Mouse (Mus musculus) midbrain, embryonic 13.5 days (tissue): ENCODE measurements around the gene Tmed9. TPM values are rescaled to one million over a fixed set of nuclear protein-coding genes. Genes with fewer than 3 reads are reported as not detected.

ENCODE experiments used
- ATAC-seq: fragments of 200-750 bp; cut with Nextera tagmentation; 2 replicates; pipeline ENCODE4 v1.8.0; 2017; ENCODE audit warnings: mild to moderate bottlenecking, moderate TSS enrichment, moderate library complexity
- H3K27ac ChIP-seq: fragments of 300-500 bp; sonication (generic); 2 replicates; pipeline ENCODE4 v1.5.1; 2015; ENCODE audit warnings: inconsistent platforms, mild to moderate bottlenecking, moderate library complexity
- H3K27me3 ChIP-seq: fragments of 300-500 bp; sonication (generic); 2 replicates; pipeline ENCODE4 v1.6.1; 2015; ENCODE audit warnings: mild to moderate bottlenecking, inconsistent platforms
- H3K36me3 ChIP-seq: fragments of 300-500 bp; sonication (generic); 2 replicates; pipeline ENCODE4 v1.6.1; 2015; ENCODE audit warnings: mild to moderate bottlenecking, inconsistent platforms
- H3K4me1 ChIP-seq: fragments of 300-500 bp; sonication (generic); replicated peaks from 2 replicates; pipeline ENCODE4 v1.6.1; 2015; ENCODE audit warnings: inconsistent platforms
- H3K4me2 ChIP-seq: fragments of 300-500 bp; sonication (generic); replicated peaks from 2 replicates; pipeline ENCODE4 v1.6.1; 2015; ENCODE audit warnings: moderate library complexity, mild to moderate bottlenecking, inconsistent platforms
- H3K4me3 ChIP-seq: fragments of 300-500 bp; sonication (generic); replicated peaks from 2 replicates; pipeline ENCODE4 v1.5.1; 2015; ENCODE audit warnings: mild to moderate bottlenecking, inconsistent platforms
- H3K9ac ChIP-seq: fragments of 300-500 bp; sonication (generic); replicated peaks from 2 replicates; pipeline ENCODE4 v1.6.1; 2015; ENCODE audit warnings: mild to moderate bottlenecking, inconsistent platforms
- H3K9me3 ChIP-seq: fragments of 300-500 bp; sonication (generic); 2 replicates; pipeline ENCODE4 v1.6.1; 2016; ENCODE audit warnings: mild to moderate bottlenecking, inconsistent platforms
- WGBS: fragments of 180-500 bp; shearing (Covaris S2); methylation state at CpG from one replicate; pipeline ENCODE4 v1.1.7; 2015; 5-methylcytosine and 5-hydroxymethylcytosine counted together
- polyA plus RNA-seq: library from polyadenylated mRNA; unstranded; fragments of >200 nt; fragmentation: Nextera tagmentation; extraction: Ambion mirVana; gene quantifications from 2 replicates; pipeline ENCODE4 v1.2.1, GENCODE M21; 2015

Gene Tmed9
- 103 and 125 TPM in 2 replicates for polyA plus RNA-seq

GRCm38 (mm10) chr13:55573432-55573831 is at the start of gene Tmed9:
TSS of gene Tmed9 (plus strand) at chr13:55573732.
- ATAC-seq = no peak
- peaks cover 25% of the 10 kb centered on the region for H3K4me1 ChIP-seq
- no peak within 1 kb of the TSS for H3K9ac ChIP-seq
- H3K27ac ChIP-seq = no peak within 1 kb of the TSS
- H3K27me3 ChIP-seq = no peaks in the 10 kb centered on the region
- H3K9me3 ChIP-seq = 0 out of 2 replicates have a peak, but pooled peaks cover under 1% of the 10 kb centered on the region
- H3K4me3 ChIP-seq = no peak within 1 kb of the TSS
- H3K36me3 ChIP-seq = 0 out of 2 replicates have a peak, but pooled peaks cover 1% of the 10 kb centered on the region
- WGBS = 95% methylated on average over 2 of the region's 2 CpGs
- H3K4me2 ChIP-seq = no peak within 1 kb of the TSS

DNA sequence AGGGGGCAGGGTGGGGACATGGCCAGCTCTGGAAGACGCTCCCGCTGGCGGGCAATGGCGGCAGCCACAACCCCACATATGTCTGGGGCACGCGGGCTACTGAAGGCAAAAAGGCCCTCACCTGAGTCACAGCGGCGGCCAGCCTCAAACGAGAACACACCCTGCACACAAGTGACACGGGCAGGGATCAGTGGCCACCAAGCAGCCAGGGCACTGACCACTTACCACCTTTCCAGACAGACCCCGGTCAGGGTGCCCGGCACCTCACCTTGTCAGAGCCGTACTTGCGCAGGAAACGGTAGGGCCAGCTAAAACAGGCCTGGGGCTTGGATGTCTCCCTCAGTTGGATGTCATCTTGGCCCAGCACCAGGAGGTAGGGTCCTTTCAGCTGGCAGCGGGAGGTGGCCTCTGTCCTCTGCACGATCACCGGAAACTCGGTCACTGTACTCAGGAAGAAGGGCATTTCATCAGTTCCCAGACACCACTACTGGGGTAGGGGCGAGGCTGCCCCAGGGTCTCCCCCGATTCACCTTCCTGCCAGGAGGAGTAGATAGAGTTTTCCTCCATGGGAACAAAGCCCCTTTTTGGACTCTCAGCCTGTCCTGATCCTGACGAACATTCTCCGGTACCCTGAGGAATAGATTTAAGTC is 49.5 kb upstream of the Tmed9 start:
- Histone ChIP-seq H3K4me3 (no peak overlapping the region), H3K27me3 (no peaks in the 10 kb centered on the region), H3K27ac (no peak overlapping the region), H3K36me3 (peaks cover 20% of the 10 kb centered on the region), H3K9ac (no peak overlapping the region), H3K4me2 (no peak overlapping the region), H3K4me1 (no peaks in the 10 kb centered on the region), H3K9me3 (no peaks in the 10 kb centered on the region)
- WGBS = 90% methylated on average over 23 of the region's 23 CpGs
- ATAC-seq = no peak

- H3K4me1 ChIP-seq = no peaks in the 10 kb centered on the region
These were observed 47.6 kb upstream of the Tmed9 start for GRCm38 (mm10) chr13:55525733-55526553.

GRCm38 (mm10) chr13:55527212-55527611 is 46.3 kb upstream of the Tmed9 start:
- Histone ChIP-seq H3K4me3 (no peak overlapping the region), H3K9ac (no peak overlapping the region), H3K36me3 (peaks cover 51% of the 10 kb centered on the region), H3K27ac (no peak overlapping the region), H3K4me1 (no peaks in the 10 kb centered on the region), H3K27me3 (no peaks in the 10 kb centered on the region), H3K4me2 (no peak overlapping the region), H3K9me3 (no peaks in the 10 kb centered on the region)
- 86% methylated on average over 16 of the region's 16 CpGs for WGBS
- ATAC-seq = no peak

More at GRCm38 (mm10) chr13:55525733-55526553, 47.6 kb upstream of the Tmed9 start:
- no peaks in the 10 kb centered on the region for H3K9me3 ChIP-seq
- H3K4me2 ChIP-seq = no peak overlapping the region
- no peak overlapping the region for H3K9ac ChIP-seq
- no peaks in the 10 kb centered on the region for H3K27me3 ChIP-seq
- peak; percentile 38; the same call in 1 of the 2 replicates for ATAC-seq
- H3K4me3 ChIP-seq = no peak overlapping the region
- no peak overlapping the region for H3K27ac ChIP-seq
- H3K36me3 ChIP-seq = peaks cover 38% of the 10 kb centered on the region
- WGBS = 81% methylated on average over 16 of the region's 16 CpGs

DNA sequence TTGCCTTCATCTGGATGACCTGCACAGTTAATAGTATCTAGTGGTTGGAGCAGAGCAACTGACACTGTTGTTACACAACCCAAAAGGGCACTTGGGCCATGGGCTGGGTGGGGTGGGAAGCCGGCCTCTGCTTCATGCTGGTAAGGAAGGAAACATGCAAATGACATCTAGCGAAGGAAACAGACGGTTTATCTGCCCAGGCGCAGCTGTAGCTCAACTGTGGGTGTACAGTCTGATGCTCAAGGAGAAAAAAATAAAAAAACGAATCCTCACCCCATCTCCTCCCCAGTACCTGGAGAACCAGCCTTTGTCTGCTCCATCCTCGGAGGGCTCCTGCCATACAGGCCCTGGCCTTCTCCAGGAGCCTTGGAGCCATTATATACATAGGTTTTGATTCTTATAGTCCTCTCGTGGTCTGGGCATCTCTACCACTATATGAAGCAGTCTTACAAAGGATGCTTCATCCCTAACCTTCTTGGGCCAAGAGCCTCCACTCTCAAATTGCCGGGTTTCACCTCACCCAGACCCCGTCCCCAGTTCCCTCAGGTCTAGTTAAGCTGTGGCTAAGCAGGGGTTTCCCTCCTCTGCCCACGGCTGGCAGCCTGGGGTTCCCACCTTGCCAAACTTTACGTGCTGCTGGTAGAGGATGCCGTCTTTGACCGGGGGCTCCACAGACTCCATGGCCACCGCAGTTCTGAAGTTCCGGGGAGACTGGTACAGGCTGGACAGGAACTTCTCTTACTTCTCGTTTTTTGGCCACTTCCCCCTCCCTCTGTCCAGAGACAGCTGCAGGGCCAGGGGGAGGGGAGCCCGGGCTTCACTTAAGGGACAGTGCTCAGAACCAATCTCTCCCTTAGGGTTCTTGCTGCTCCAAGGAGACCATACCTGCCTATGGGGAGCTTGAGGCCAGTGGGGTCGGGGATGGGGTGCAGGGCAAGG is 45.4 kb upstream of the Tmed9 start:
- Histone ChIP-seq H3K9me3 (no peaks in the 10 kb centered on the region), H3K27ac (no peak overlapping the region), H3K9ac (no peak overlapping the region), H3K36me3 (peaks cover 55% of the 10 kb centered on the region), H3K27me3 (no peaks in the 10 kb centered on the region), H3K4me2 (no peak overlapping the region), H3K4me1 (no peaks in the 10 kb centered on the region), H3K4me3 (no peak overlapping the region)
- 87% methylated on average over 18 of the region's 18 CpGs for WGBS
- ATAC-seq = no peak

DNA sequence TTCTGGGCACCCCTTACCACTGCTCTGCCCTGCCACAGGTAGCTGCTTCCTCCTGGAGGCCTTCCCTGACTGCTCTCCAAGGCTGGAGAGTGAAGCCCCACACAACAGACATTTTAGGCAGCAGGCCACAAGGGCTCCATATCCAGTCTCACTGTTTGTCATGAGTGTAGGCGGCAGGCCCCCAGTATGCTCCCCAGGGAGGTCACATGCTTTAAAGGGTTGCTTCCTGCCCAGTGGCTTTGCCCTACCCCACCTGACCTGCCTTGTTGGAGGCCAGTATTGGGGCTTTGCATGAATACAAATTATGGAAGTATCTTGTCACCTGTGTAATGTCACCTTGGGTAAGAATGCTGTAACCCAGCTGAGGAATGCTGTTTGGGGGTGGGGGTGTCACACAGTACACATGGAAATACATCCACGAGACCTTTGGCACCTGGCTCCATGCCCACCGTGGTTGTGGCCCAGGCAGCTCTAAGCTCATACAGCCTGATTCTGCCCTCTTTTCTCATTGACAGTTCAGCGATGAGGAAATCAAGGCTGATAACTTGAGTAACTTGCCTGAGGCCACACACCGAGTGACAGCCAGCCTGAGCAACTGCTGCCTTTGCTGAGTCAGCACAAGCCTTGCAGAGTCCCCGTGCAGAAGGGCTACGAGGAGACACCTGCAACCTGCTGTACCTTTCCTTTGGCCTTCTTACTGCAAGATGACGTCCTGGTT is 44.2 kb upstream of the Tmed9 start, which contains the start of gene Dok3:
TSS of gene Dok3 (minus strand) at position 99 of the 718 bp plus-strand sequence.
- 87% methylated on average over 8 of the region's 8 CpGs for WGBS
- no peak for ATAC-seq
- Histone ChIP-seq H3K4me1 (no peaks in the 10 kb centered on the region), H3K36me3 (peaks cover 57% of the 10 kb centered on the region), H3K9me3 (no peaks in the 10 kb centered on the region), H3K27me3 (no peaks in the 10 kb centered on the region), H3K4me3 (no peak within 1 kb of the TSS), H3K4me2 (no peak within 1 kb of the TSS), H3K27ac (no peak within 1 kb of the TSS), H3K9ac (no peak within 1 kb of the TSS)

DNA sequence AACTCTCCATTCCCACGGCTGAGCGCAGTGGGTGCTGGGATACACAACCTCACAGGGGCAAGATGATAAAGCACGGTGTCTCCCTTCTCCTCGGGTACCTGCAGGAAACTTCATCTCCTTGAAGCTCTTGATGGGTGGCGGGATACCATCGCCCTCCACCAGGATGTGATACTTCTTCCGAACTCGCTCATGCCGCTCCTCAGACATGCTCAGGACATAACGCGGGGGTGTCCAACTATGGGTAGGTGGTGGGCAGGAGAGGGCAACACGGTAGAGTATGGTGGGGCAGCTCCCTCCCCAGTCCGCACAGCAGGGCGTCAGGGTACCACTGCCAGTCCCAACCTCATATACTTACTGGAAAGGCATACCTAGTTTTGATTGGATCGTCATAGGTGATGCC is 38.3 kb upstream of the Tmed9 start:
- H3K27ac ChIP-seq = no peak overlapping the region
- H3K27me3 ChIP-seq = no peaks in the 10 kb centered on the region
- peaks cover 79% of the 10 kb centered on the region for H3K36me3 ChIP-seq
- peaks cover 17% of the 10 kb centered on the region for H3K4me1 ChIP-seq
- H3K4me3 ChIP-seq = peak overlapping the region; percentile 80
- ATAC-seq = no peak
- peak overlapping the region; percentile 83; the same call in 1 of the 2 replicates for H3K9ac ChIP-seq
- 93% methylated on average over 15 of the region's 15 CpGs for WGBS
- H3K4me2 ChIP-seq = peak overlapping the region; percentile 94
- H3K9me3 ChIP-seq = no peaks in the 10 kb centered on the region

DNA sequence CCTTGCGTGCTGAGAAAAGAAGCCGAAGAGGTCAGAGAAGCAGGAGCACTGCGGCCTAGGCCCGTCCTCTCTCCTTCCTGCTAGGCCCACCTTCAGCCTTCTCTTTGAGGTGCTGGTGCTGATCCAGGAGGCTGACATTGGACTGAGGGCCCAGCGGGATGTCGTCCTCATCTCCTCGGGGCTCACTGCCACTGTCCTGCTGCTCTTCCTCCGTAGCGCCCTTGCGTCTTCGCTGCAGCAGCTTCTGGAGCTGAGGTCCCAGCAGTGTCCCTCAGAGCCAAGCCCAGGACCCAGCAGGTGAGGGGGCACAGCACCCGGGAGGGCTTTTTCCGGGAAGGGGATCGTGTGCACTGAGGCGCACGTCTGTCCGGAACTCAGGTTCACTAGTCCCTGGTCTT is 37.7 kb upstream of the Tmed9 start:
- Histone ChIP-seq H3K9ac (peak overlapping the region; percentile 83), H3K4me1 (peaks cover 17% of the 10 kb centered on the region), H3K4me2 (peak overlapping the region; percentile 94), H3K27me3 (no peaks in the 10 kb centered on the region), H3K4me3 (peak overlapping the region; percentile 80), H3K9me3 (no peaks in the 10 kb centered on the region), H3K36me3 (peaks cover 79% of the 10 kb centered on the region), H3K27ac (peak overlapping the region; percentile 84)
- no peak for ATAC-seq
- 19% methylated on average over 17 of the region's 17 CpGs for WGBS

GRCm38 (mm10) chr13:55536194-55537175 is 37.0 kb upstream of the Tmed9 start, which contains the start of gene Ddx41:
TSS of gene Ddx41 (minus strand) at chr13:55536658.
- peak within 1 kb of the TSS; percentile 83 for H3K9ac ChIP-seq
- ATAC-seq = peak; percentile 98
- peaks cover 17% of the 10 kb centered on the region for H3K4me1 ChIP-seq
- peak within 1 kb of the TSS; percentile 94 for H3K4me2 ChIP-seq
- peak within 1 kb of the TSS; percentile 80 for H3K4me3 ChIP-seq
- peak within 1 kb of the TSS; percentile 84 for H3K27ac ChIP-seq
- H3K9me3 ChIP-seq = no peaks in the 10 kb centered on the region
- under 1% methylated on average over 70 of the region's 70 CpGs for WGBS
- H3K27me3 ChIP-seq = no peaks in the 10 kb centered on the region
- H3K36me3 ChIP-seq = peaks cover 79% of the 10 kb centered on the region

- H3K36me3 ChIP-seq = peaks cover 87% of the 10 kb centered on the region
- WGBS = 90% methylated on average over 2 of the region's 2 CpGs
- H3K9me3 ChIP-seq = no peaks in the 10 kb centered on the region
- peaks cover 4% of the 10 kb centered on the region for H3K4me1 ChIP-seq
- no peak overlapping the region for H3K4me2 ChIP-seq
- no peak overlapping the region for H3K4me3 ChIP-seq
- H3K9ac ChIP-seq = no peak overlapping the region
- H3K27ac ChIP-seq = no peak overlapping the region
- H3K27me3 ChIP-seq = no peaks in the 10 kb centered on the region
- no peak for ATAC-seq
These were observed 32.6 kb upstream of the Tmed9 start for GRCm38 (mm10) chr13:55540933-55541332.
